Mouse (Mus musculus) cerebellum, postnatal 14 days (tissue): ENCODE data around the gene Shcbp1l.
A peak's percentile ranks its signal among the peaks of the same experiment; 100 is the strongest.
"Not testable (repeated sequence)": the region's sequence is repeated elsewhere in the genome, so short reads cannot be mapped to it uniquely, and the experiment has no call there.

Source experiments
- DNase-seq, 2 experiments: peaks; one replicate each; pipeline ENCODE4 v3.0.0; 2021; ENCODE audit warnings: mixed read lengths in 2 of 2

Gene Shcbp1l

GRCm38 (mm10) chr1:153424770-153425584 lies at the start of gene Shcbp1l:
Gene Shcbp1l (plus strand): TSS chr1:153425162.
- DNase-seq: peak; percentile 81 to 84

- no peak for DNase-seq
Measured at GRCm38 (mm10) chr1:153376446-153376845, 48.5 kb upstream of the Shcbp1l start.

GRCm38 (mm10) chr1:153378587-153378986 lies 46.4 kb upstream of the Shcbp1l start:
- DNase-seq: no peak

- DNase-seq: no peak
Measured at GRCm38 (mm10) chr1:153379832-153380231, 45.1 kb upstream of the Shcbp1l start.

GRCm38 (mm10) chr1:153380746-153381282 lies 44.1 kb upstream of the Shcbp1l start:
- DNase-seq: peak; percentile 18 to 39

GRCm38 (mm10) chr1:153385081-153385480 lies 39.9 kb upstream of the Shcbp1l start:
- DNase-seq: no peak

DNA sequence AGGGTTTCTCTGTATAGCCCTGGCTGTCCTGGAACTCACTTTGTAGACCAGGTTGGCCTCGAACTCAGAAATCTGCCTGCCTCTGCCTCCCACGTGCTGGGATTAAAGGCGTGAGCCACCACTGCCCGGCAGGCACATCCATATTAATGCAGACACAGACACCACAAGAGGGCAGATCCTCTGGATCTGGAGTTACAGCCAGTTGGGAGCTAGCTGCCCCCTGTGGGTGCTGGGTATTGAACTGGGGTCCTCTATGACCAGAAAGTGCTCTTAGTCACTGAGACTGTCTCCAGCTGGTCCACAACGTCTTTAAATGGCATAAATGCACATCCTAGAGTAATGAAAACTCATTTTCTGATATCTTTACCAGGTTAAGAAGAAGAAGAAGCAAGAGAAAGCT lies 39.3 kb upstream of the Shcbp1l start:
- not testable (repeated sequence) for DNase-seq

DNA sequence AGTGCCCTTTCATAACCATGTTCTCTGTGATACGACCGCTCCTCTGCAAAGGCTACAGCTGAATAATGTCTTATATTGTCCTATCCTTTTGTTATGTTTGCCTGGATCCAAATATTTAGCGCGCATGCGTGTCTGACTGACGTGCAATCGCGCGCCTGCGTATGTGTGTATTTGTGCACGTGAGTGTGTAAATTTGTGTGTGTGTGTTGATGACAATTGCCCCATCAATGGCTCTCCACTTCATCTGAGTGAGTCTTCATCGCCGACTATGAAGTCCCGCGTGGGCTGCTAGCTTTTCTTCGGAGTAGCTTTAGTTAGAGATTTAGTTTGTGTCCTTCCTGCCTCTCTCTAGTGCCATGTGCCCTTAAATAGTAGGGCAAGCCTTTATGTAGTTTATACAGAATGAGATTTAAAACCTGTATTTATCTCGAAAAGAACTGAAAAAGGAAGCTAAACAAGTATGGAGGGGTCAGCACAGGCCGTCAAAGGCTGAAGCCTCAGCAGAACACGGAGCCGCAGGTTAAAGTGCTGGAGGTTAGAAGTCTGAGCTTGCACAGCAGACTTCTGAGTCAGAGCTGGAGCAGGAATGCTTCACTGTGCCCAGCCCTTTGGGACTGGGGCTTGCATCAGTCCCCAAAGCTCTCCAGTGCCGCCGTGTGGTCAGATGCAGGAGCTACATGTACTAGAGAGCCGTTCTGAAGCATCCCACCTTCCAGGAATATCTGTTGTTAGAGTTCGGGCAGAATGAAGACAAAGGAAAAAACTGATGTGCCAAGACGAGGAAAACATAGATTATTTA lies 38.5 kb upstream of the Shcbp1l start:
- DNase-seq: peak; percentile 86 to 91

GRCm38 (mm10) chr1:153395706-153396105 lies 29.3 kb upstream of the Shcbp1l start:
- DNase-seq: peak in 1 of 2 experiments; percentile 38

GRCm38 (mm10) chr1:153401765-153402164 lies 23.2 kb upstream of the Shcbp1l start:
- DNase-seq: peak; percentile 75 to 85

- not testable (repeated sequence) for DNase-seq
Measured at GRCm38 (mm10) chr1:153407641-153408040, 17.3 kb upstream of the Shcbp1l start.

DNA sequence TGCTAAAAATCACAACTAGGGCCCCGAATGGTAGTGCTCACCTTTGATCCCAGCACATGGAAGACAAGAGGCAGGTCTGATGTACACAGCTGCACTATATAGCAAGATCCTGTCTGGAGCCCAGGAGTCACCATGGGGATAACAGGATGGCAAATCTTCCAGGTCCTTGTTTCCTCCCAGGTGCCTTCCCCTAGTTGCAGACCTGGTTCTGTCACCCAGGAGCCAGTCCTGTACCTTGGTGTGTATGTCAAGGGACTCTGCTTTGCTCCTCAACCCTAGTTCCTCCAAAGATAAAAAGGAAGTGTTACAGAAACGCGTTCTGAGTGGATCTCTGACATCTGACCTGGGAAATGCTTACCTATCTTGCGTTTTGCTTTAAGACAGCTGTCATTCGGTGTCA lies 16.7 kb upstream of the Shcbp1l start:
- DNase-seq: not testable (repeated sequence)

DNA sequence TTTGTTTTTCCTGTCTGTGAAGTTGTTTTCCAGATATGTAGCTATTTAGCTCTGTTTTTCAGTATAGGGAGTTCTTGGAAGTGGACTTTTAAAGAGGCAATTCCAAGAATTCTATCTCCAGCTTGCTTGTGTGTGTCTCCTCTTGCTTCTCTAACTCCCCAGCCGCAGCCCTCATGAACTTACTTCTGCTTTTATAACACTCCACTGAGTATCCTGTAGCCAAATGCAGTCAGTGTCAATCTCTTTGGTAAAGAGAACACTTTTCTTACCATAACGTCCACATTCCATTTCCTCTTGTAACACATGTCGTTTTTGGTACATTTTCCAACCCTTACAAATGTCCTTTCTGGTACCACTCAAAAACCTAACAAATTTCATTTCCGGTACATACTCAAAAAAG lies 14.0 kb upstream of the Shcbp1l start:
- DNase-seq: not testable (repeated sequence)

GRCm38 (mm10) chr1:153411723-153412122 lies 13.2 kb upstream of the Shcbp1l start:
- no peak for DNase-seq

DNA sequence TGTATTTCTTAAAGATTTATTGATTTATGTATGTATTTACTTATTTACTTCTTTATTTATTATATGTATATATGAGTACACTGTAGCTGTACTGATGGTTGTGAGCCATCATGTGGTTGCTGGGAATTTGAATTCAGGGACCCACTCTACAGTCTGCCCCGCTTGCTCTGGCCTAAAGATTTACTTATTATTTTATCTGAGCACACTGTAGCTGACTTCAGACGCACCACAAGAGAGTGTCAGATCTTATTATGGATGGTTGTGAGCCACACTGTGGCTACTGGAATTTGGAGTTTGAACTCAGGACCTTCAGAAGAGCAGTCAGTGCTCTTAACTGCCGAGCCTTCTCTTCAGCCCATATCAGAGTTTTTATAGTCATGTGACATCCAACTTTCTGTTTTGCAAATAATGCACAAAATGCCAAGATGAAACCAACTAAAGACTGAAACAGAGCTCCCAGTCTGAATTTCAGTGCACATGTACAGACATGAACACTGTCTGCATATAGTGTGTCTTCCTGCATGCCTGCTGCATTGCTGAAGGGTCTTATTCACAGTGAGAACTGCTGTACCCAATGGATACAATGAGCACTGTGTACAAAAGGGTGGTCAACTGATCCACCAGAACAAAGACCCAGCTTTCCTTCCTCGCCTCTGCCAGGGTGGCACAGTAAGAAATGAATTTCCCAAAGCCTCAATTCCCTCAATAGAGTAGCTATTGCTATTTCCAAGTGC lies 12.1 kb upstream of the Shcbp1l start:
- not testable (repeated sequence) for DNase-seq

- DNase-seq: not testable (repeated sequence)
Measured at GRCm38 (mm10) chr1:153413397-153414020, 11.5 kb upstream of the Shcbp1l start.

GRCm38 (mm10) chr1:153414114-153414723 lies 10.7 kb upstream of the Shcbp1l start:
- DNase-seq: peak; percentile 22 to 29

- DNase-seq: no peak
Measured at GRCm38 (mm10) chr1:153414962-153415361, 10.0 kb upstream of the Shcbp1l start.

- DNase-seq: not testable (repeated sequence)
Measured at GRCm38 (mm10) chr1:153415742-153416141, 9.2 kb upstream of the Shcbp1l start.

GRCm38 (mm10) chr1:153416271-153416832 lies 8.6 kb upstream of the Shcbp1l start:
- not testable (repeated sequence) for DNase-seq

DNA sequence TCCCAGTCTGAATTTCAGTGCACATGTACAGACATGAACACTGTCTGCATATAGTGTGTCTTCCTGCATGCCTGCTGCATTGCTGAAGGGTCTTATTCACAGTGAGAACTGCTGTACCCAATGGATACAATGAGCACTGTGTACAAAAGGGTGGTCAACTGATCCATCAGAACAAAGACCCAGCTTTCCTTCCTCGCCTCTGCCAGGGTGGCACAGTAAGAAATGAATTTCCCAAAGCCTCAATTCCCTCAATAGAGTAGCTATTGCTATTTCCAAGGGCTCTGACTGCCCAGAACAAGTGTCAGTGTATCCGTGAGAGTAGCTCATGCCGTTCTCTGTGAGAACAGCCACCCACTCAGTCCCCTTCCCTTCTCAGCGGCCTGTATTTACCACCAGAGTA lies 7.2 kb upstream of the Shcbp1l start:
- not testable (repeated sequence) for DNase-seq
